Mouse (Mus musculus): Measurements from ENCODE around the gene Usp32. TPM values are rescaled to one million over a fixed set of nuclear protein-coding genes. Genes with fewer than 3 reads are reported as not detected.

Usp32 gene
- polyA plus RNA-seq, 1 experiment from 2014 or later, result 3.5 TPM

- no peak for DNase-seq (ENCODE audit: low spot score)
Observed at GRCm38 (mm10) chr11:84988341-84988919, 151.5 kb downstream of the Usp32 start.

- DNase-seq (ENCODE audit: low spot score), result no peak
Observed at GRCm38 (mm10) chr11:84985421-84985820, 154.5 kb downstream of the Usp32 start.

GRCm38 (mm10) chr11:84980697-84981096 lies 159.3 kb downstream of the Usp32 start:
- no peak for DNase-seq (ENCODE audit: low spot score)

GRCm38 (mm10) chr11:84979351-84979750 lies 160.6 kb downstream of the Usp32 start:
- no peak for DNase-seq (ENCODE audit: low spot score)

GRCm38 (mm10) chr11:84978113-84978512 lies 161.8 kb downstream of the Usp32 start:
- peak; percentile 4 for DNase-seq (ENCODE audit: low spot score)

- no peak for DNase-seq (ENCODE audit: low spot score)
Observed at GRCm38 (mm10) chr11:84977385-84977952, 162.5 kb downstream of the Usp32 start.

GRCm38 (mm10) chr11:84976706-84977105 lies 163.3 kb downstream of the Usp32 start:
- DNase-seq (ENCODE audit: low spot score), result no peak

GRCm38 (mm10) chr11:84974582-84974981 lies 165.4 kb downstream of the Usp32 start:
- DNase-seq (ENCODE audit: low spot score), result no peak

GRCm38 (mm10) chr11:84973661-84974060 lies 166.3 kb downstream of the Usp32 start:
- no peak for DNase-seq (ENCODE audit: low spot score)

- no peak for DNase-seq (ENCODE audit: low spot score)
Observed at GRCm38 (mm10) chr11:84972067-84972466, 167.9 kb downstream of the Usp32 start.

GRCm38 (mm10) chr11:84968775-84969174 lies 171.2 kb downstream of the Usp32 start:
- DNase-seq (ENCODE audit: low spot score), result no peak

GRCm38 (mm10) chr11:84968309-84968708 lies 171.7 kb downstream of the Usp32 start:
- no peak for DNase-seq (ENCODE audit: low spot score)

- DNase-seq (ENCODE audit: low spot score), result no peak
Observed at GRCm38 (mm10) chr11:84967113-84967512, 172.8 kb downstream of the Usp32 start.

- no peak for DNase-seq (ENCODE audit: low spot score)
Observed at GRCm38 (mm10) chr11:84966696-84967095, 173.3 kb downstream of the Usp32 start.

- no peak for DNase-seq (ENCODE audit: low spot score)
Observed at GRCm38 (mm10) chr11:84963556-84963955, 176.4 kb downstream of the Usp32 start.

- DNase-seq (ENCODE audit: low spot score), result no peak
Observed at GRCm38 (mm10) chr11:84962536-84962935, 177.4 kb downstream of the Usp32 start.

GRCm38 (mm10) chr11:84961571-84961970 lies 178.4 kb downstream of the Usp32 start:
- no peak for DNase-seq (ENCODE audit: low spot score)

GRCm38 (mm10) chr11:84960780-84961179 lies 179.2 kb downstream of the Usp32 start:
- DNase-seq (ENCODE audit: low spot score), result no peak

GRCm38 (mm10) chr11:84960291-84960690 lies 179.7 kb downstream of the Usp32 start:
- DNase-seq (ENCODE audit: low spot score), result no peak

- DNase-seq (ENCODE audit: low spot score), result no peak
Observed at GRCm38 (mm10) chr11:84959701-84960181, 180.2 kb downstream of the Usp32 start.

GRCm38 (mm10) chr11:84959181-84959580 lies 180.8 kb downstream of the Usp32 start:
- no peak for DNase-seq (ENCODE audit: low spot score)

GRCm38 (mm10) chr11:84958271-84958630 lies 181.7 kb downstream of the Usp32 start:
- no peak for DNase-seq (ENCODE audit: low spot score)

GRCm38 (mm10) chr11:84957591-84958270 lies 182.2 kb downstream of the Usp32 start, which contains the start of gene Car4:
Car4 (plus strand) TSS chr11:84957786.
- no peak for DNase-seq (ENCODE audit: low spot score)

All from thymus, postnatal 0 days (tissue).